Mouse (Mus musculus) left cerebral cortex, postnatal 36 days (tissue): ENCODE measurements at regions not wholly inside any gene's neighbourhood (a gene's known extent, or its start where the extent isn't known, plus 50 kb on each side); places are given as distances from the start of the nearest gene placed in this dataset.

Source experiments
- DNase-seq, 2 experiments: peaks; one replicate each; pipeline ENCODE4 v3.0.0; 2021 to 2022; ENCODE audit warnings: low spot score in 2 of 2, mixed read lengths in 1 of 2
- intact Hi-C: fragments of 180-260 bp; cut with DNase I; formaldehyde crosslinking; loops from one replicate; pipeline ENCODE4 v1.15.1; 2025

- DNase-seq: peak; percentile 5 to 23
- intact Hi-C loops: loop anchor here (5.0 to 10.0 kb wide), 4 partner anchors 135 to 762 kb away; no protein-coding TSS in a partner anchor
These were observed 161.1 kb downstream of the March11 start for GRCm38 (mm10) chr15:26469901-26470383.

DNA sequence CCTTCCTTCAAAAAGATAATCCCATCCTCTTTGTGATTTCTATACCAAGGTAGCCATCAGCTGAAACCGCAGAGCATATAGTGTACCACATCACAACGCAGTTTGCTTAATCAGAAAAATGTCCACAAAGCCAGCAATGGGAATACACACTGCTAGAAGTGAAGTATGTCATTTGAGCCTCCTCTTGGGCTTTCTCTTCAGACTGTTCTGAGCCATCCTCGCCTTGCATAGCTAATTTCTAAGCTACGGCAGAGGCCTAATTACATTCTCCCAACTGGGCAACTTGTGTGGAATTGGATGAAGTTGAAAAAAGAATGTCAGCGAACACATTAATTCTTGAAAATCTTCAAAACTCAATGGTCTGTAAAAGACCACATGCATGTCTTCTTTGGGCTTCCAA, 178.5 kb downstream of the March11 start:
- DNase-seq: no peak

More for the DNA sequence above, 178.5 kb downstream of the March11 start:
- intact Hi-C loops: no loop called here
